Mouse (Mus musculus) cerebellum, adult 2 months (tissue): ENCODE results near the gene Fam173a.

ENCODE experiments used
- CTCF ChIP-seq: fragments of 200-500 bp; IDR thresholded peaks from 2 replicates; pipeline ENCODE4 v1.5.1; 2011; ENCODE audit warnings: low read depth, mild to moderate bottlenecking, control low read depth, low read length, moderate library complexity, borderline replicate concordance; ENCODE audit not compliant: insufficient read depth
- POLR2A ChIP-seq: fragments of 200-500 bp; IDR thresholded peaks from 2 replicates; pipeline ENCODE4 v1.6.1; 2011; ENCODE audit warnings: low read length, control low read depth, borderline replicate concordance; ENCODE audit not compliant: insufficient read depth

GRCm38 (mm10) chr17:25757691-25758090 lies 35.0 kb downstream of the Fam173a start:
- TF ChIP-seq POLR2A = no peak
- no peak for TF ChIP-seq CTCF
